Mouse (Mus musculus) bone marrow, adult 2 months (tissue): Measurements from ENCODE around the gene Trp63.

ENCODE experiments used
- CTCF ChIP-seq: fragments of 200-500 bp; IDR thresholded peaks from 2 replicates; pipeline ENCODE4 v1.5.1; 2011; ENCODE audit warnings: low read length, control low read depth; ENCODE audit not compliant: control insufficient read depth, insufficient read depth
- POLR2A ChIP-seq: fragments of 200-500 bp; IDR thresholded peaks from 2 replicates; pipeline ENCODE4 v1.6.1; 2011; ENCODE audit warnings: low read depth, mild to moderate bottlenecking, control low read depth, low read length, borderline replicate concordance; ENCODE audit not compliant: control insufficient read depth

DNA sequence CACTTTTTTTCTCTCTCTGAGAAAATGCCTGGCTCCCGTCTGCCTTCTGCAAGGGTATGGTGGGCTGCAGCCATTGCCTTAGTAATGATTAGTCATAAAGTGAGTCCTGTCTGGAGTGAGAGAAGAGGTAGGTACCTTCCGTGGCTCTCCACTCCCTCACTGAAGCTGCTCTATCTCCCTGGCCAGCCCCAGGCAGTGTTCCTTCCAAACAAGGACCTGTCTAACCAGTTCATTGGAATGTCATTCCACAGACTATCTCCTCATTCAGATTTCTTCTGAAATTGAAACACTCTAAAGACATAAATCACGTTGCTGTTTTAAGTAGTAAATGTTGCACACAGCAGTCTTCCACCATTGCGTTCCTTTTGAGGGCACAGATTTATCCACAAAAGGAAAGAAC is 96.4 kb downstream of the Trp63 start:
- TF ChIP-seq CTCF: no peak
- TF ChIP-seq POLR2A: no peak
